Mouse (Mus musculus) erythroblast, embryonic 14.5 days (primary cell): ENCODE data around the gene Plpp7.

Experiments used
- GATA1 ChIP-seq: IDR thresholded peaks from 2 replicates; pipeline ENCODE4 v1.6.1; 2012; ENCODE audit warnings: low read length, inconsistent platforms, mixed read lengths
- TAL1 ChIP-seq: IDR thresholded peaks from 3 replicates; pipeline ENCODE4 v1.6.1; 2012; ENCODE audit warnings: low read length, inconsistent platforms, mixed read lengths

DNA sequence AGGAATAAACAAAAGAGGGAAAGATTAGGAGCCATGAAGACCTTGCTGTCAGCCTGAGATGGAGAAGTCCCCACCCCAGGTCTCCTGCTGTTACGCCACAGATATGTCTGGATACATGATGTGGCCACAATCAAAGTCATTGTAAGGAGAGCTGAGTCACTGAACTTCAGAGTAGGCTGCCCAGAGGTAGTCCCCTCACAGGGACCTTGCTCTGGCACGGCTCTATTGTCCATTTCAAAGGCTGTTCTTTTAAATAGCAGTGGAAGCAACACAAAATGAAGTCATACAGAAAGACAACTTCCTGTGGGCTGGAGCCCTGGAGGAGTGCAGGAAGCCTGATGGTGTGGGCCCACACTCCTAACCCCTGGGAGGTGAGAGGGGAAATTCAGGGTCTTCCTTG, 34.1 kb upstream of the Plpp7 start:
- TF ChIP-seq TAL1 (peak; percentile 63), GATA1 (peak; percentile 46; the same call in 1 of the 2 replicates)
